Mouse (Mus musculus): ENCODE measurements around the gene Pax6. TPM values are rescaled to one million over a fixed set of nuclear protein-coding genes. Genes with fewer than 3 reads are reported as not detected.

The Pax6 gene
- polyA plus RNA-seq, 1 experiment from 2014 or later = 13.5 TPM

DNA sequence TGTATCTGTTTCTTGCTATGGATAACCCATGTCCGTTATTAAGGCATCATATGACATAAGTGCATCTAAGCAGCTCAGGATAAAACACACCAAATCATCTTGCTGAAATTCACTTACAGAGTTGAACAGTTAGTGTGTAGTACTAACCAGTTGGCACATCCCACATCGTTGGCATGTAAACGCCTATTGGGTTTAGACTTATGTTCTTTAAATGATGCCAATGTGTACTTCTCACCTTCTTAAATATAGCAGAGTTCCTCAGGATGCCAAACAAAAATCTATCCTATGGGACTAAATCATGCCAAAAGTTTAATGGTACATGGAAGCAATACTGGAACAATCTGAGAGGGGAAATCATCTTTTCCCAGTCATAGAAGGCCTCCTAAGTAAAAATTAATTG lies 62.0 kb downstream of the Pax6 start:
- Histone ChIP-seq H3K36me3 (ENCODE audit: control insufficient read depth, insufficient read depth, low read length) (no peaks in the 10 kb centered on the region), H3K27ac (ENCODE audit: low read depth, low read length) (no peak overlapping the region), H3K9me3 (ENCODE audit: control insufficient read depth, low read length) (no peaks in the 10 kb centered on the region), H3K4me1 (ENCODE audit: control insufficient read depth, insufficient read depth, low read length) (no peaks in the 10 kb centered on the region), H3K9ac (replicated peaks; ENCODE audit: low read depth, low read length) (no peak overlapping the region), H3K27me3 (ENCODE audit: control insufficient read depth, insufficient read depth, low read length) (no peaks in the 10 kb centered on the region), H3K4me2 (ENCODE audit: low read depth, low read length) (no peak overlapping the region), H3K4me3 (ENCODE audit: low read depth, low read length) (no peak overlapping the region)
- no peak for ATAC-seq (ENCODE audit: low read depth)
- 94% methylated on average over 3 of the region's 3 CpGs for WGBS

DNA sequence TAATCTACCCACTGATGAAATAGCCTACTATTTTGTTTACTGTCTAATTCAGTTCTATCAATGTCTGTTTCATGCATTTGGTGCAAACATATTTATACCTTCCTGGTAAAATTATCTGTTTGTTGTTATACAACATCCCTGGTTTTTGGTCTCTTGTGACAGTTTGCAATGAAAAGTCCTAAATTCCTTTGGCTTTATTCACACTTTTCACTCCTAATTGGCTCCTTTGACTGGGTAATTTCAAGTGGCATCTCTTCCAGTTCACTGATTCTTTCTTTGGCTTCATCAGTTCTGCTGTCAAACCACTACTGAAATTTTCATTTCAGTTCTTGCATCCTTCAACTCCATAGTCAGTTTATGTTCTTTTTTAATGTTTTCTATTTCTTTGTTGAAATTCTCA lies 67.5 kb downstream of the Pax6 start:
- Histone ChIP-seq H3K36me3 (ENCODE audit: control insufficient read depth, insufficient read depth, low read length) (no peaks in the 10 kb centered on the region), H3K9ac (replicated peaks; ENCODE audit: low read depth, low read length) (no peak overlapping the region), H3K4me2 (ENCODE audit: low read depth, low read length) (no peak overlapping the region), H3K9me3 (ENCODE audit: control insufficient read depth, low read length) (no peaks in the 10 kb centered on the region), H3K27me3 (ENCODE audit: control insufficient read depth, insufficient read depth, low read length) (no peaks in the 10 kb centered on the region), H3K27ac (ENCODE audit: low read depth, low read length) (no peak overlapping the region), H3K4me3 (ENCODE audit: low read depth, low read length) (no peak overlapping the region), H3K4me1 (ENCODE audit: control insufficient read depth, insufficient read depth, low read length) (no peaks in the 10 kb centered on the region)
- no peak for ATAC-seq (ENCODE audit: low read depth)

DNA sequence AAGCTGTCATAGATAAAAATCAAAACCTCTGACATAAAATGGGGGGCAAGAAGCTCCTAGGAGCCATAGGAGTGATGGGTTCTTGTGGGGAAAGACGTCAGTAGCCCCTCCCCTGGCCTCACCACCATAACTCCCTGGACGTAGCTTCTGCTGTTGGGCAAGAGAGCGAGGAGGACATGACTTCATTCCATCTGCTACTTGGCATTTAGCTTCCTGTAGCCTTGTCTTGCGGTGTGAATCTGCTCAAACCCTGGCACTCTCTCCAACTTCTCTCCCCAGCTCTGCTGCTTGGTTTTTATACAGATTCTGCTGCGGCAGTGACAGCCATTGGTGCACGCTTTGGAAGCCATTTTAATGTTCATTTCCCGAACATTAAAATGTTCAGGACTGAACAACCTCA lies 78.2 kb downstream of the Pax6 start:
- no peak overlapping the region for H3K9ac ChIP-seq (replicated peaks; ENCODE audit: low read depth, low read length)
- ATAC-seq (ENCODE audit: low read depth) = no peak
- WGBS = 76% methylated on average over 7 of the region's 7 CpGs

More for the DNA sequence above, 78.2 kb downstream of the Pax6 start:
- Histone ChIP-seq H3K4me3 (ENCODE audit: low read depth, low read length) (no peak overlapping the region), H3K4me2 (ENCODE audit: low read depth, low read length) (no peak overlapping the region), H3K36me3 (ENCODE audit: control insufficient read depth, insufficient read depth, low read length) (no peaks in the 10 kb centered on the region), H3K9me3 (ENCODE audit: control insufficient read depth, low read length) (0 out of 2 replicates have a peak, but pooled peaks cover 3% of the 10 kb centered on the region), H3K27ac (ENCODE audit: low read depth, low read length) (no peak overlapping the region), H3K4me1 (ENCODE audit: control insufficient read depth, insufficient read depth, low read length) (no peaks in the 10 kb centered on the region), H3K27me3 (ENCODE audit: control insufficient read depth, insufficient read depth, low read length) (no peaks in the 10 kb centered on the region)

Other genes with a start within 250 kb of the Pax6 start
- 38.0 and 45.8 TPM in 2 replicates for gene Elp4, start 235.7 kb downstream of the Pax6 start, polyA plus RNA-seq (2014; fragmentation: Nextera tagmentation; extraction: Ambion mirVana)
- gene Immp1l, start 235.7 kb downstream of the Pax6 start, polyA plus RNA-seq (2014; fragmentation: Nextera tagmentation; extraction: Ambion mirVana) = 108 and 114 TPM in 2 replicates

Data from neural tube, embryonic 14.5 days (tissue).